Mouse (Mus musculus): Measurements from ENCODE around the gene Parp11. TPM values are rescaled to one million over a fixed set of nuclear protein-coding genes. Genes with fewer than 3 reads are reported as not detected.

The Parp11 gene
- 6.0 and 6.8 TPM in 2 replicates for polyA plus RNA-seq (2012; rRNA removed)

GRCm38 (mm10) chr6:127446436-127446890 is at the start of gene Parp11:
TSS of gene Parp11 (plus strand) at chr6:127446840.
- peak; percentile 90 for TF ChIP-seq CTCF (conservative IDR thresholded peaks at IDR 0.05; ENCODE audit: insufficient read depth, insufficient read length, low read depth, low read length)
- TF ChIP-seq POLR2A (IDR thresholded peaks at IDR 0.05; ENCODE audit: low read depth, low read length) = no peak
- Histone ChIP-seq H3K36me3 (ENCODE audit: control insufficient read depth, insufficient read depth, low read length) (no peaks in the 10 kb centered on the region), H3K4me3 (ENCODE audit: insufficient read depth, low read depth, low read length) (peak within 1 kb of the TSS; percentile 46), H3K27ac (ENCODE audit: insufficient read depth, low read depth, low read length) (peak within 1 kb of the TSS; percentile 55), H3K4me1 (ENCODE audit: control insufficient read depth, insufficient read depth, low read length) (no peaks in the 10 kb centered on the region), H3K27me3 (replicated peaks; ENCODE audit: control insufficient read depth, insufficient read depth, low read length) (no peaks in the 10 kb centered on the region)
- DNase-seq = peak; percentile 74
- 7% methylated on average over 8 of the region's 8 CpGs for WGBS

GRCm38 (mm10) chr6:127398073-127398472 is 48.6 kb upstream of the Parp11 start:
- Histone ChIP-seq H3K4me3 (ENCODE audit: insufficient read depth, low read depth, low read length) (no peak overlapping the region), H3K27me3 (replicated peaks; ENCODE audit: control insufficient read depth, insufficient read depth, low read length) (no peaks in the 10 kb centered on the region), H3K36me3 (ENCODE audit: control insufficient read depth, insufficient read depth, low read length) (no peaks in the 10 kb centered on the region), H3K4me1 (ENCODE audit: control insufficient read depth, insufficient read depth, low read length) (no peaks in the 10 kb centered on the region), H3K27ac (ENCODE audit: insufficient read depth, low read depth, low read length) (no peak overlapping the region)
- TF ChIP-seq CTCF (conservative IDR thresholded peaks at IDR 0.05; ENCODE audit: insufficient read depth, insufficient read length, low read depth, low read length) (no peak), POLR2A (IDR thresholded peaks at IDR 0.05; ENCODE audit: low read depth, low read length) (no peak)
- 25% methylated on average over 2 of the region's 2 CpGs for WGBS
- no peak for DNase-seq

- no peaks in the 10 kb centered on the region for H3K27me3 ChIP-seq (replicated peaks; ENCODE audit: control insufficient read depth, insufficient read depth, low read length)
- WGBS = 41% methylated on average over 3 of the region's 3 CpGs
- no peaks in the 10 kb centered on the region for H3K36me3 ChIP-seq (ENCODE audit: control insufficient read depth, insufficient read depth, low read length)
- no peak overlapping the region for H3K27ac ChIP-seq (ENCODE audit: insufficient read depth, low read depth, low read length)
- TF ChIP-seq CTCF (conservative IDR thresholded peaks at IDR 0.05; ENCODE audit: insufficient read depth, insufficient read length, low read depth, low read length) = no peak
- no peak for TF ChIP-seq POLR2A (IDR thresholded peaks at IDR 0.05; ENCODE audit: low read depth, low read length)
- no peak for DNase-seq
- no peak overlapping the region for H3K4me3 ChIP-seq (ENCODE audit: insufficient read depth, low read depth, low read length)
- H3K4me1 ChIP-seq (ENCODE audit: control insufficient read depth, insufficient read depth, low read length) = no peaks in the 10 kb centered on the region
Observed at GRCm38 (mm10) chr6:127401419-127401818, 45.2 kb upstream of the Parp11 start.

GRCm38 (mm10) chr6:127404070-127404810 is 42.4 kb upstream of the Parp11 start:
- TF ChIP-seq CTCF (conservative IDR thresholded peaks at IDR 0.05; ENCODE audit: insufficient read depth, insufficient read length, low read depth, low read length) (no peak), POLR2A (IDR thresholded peaks at IDR 0.05; ENCODE audit: low read depth, low read length) (no peak)
- Histone ChIP-seq H3K4me3 (ENCODE audit: insufficient read depth, low read depth, low read length) (no peak overlapping the region), H3K27me3 (replicated peaks; ENCODE audit: control insufficient read depth, insufficient read depth, low read length) (no peaks in the 10 kb centered on the region), H3K4me1 (ENCODE audit: control insufficient read depth, insufficient read depth, low read length) (no peaks in the 10 kb centered on the region), H3K36me3 (ENCODE audit: control insufficient read depth, insufficient read depth, low read length) (no peaks in the 10 kb centered on the region), H3K27ac (ENCODE audit: insufficient read depth, low read depth, low read length) (no peak overlapping the region)
- WGBS = 31% methylated on average over 13 of the region's 13 CpGs
- DNase-seq = no peak

DNA sequence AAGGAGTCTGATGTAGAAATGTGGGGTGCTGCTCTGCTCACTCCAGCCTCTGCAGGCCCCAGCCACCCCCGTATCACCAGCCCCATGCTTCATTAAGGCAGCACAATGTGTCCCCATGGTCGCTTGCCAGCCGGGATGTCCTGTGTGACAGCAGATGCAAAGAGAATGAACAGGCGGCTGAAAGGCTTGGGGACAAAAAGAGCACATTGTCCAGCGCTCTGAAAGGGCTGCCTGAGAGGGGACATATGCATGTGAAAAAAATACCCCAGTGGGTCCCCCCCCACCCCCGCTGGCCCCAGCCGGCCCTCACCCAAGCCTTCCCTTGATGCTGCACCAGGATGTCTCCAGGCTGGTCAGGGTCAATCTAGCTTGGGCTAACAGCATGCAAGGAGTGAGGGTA is 41.0 kb upstream of the Parp11 start:
- TF ChIP-seq POLR2A (IDR thresholded peaks at IDR 0.05; ENCODE audit: low read depth, low read length) (no peak), CTCF (conservative IDR thresholded peaks at IDR 0.05; ENCODE audit: insufficient read depth, insufficient read length, low read depth, low read length) (no peak)
- WGBS = 82% methylated on average over 7 of the region's 7 CpGs
- Histone ChIP-seq H3K36me3 (ENCODE audit: control insufficient read depth, insufficient read depth, low read length) (no peaks in the 10 kb centered on the region), H3K4me1 (ENCODE audit: control insufficient read depth, insufficient read depth, low read length) (no peaks in the 10 kb centered on the region), H3K27ac (ENCODE audit: insufficient read depth, low read depth, low read length) (no peak overlapping the region), H3K4me3 (ENCODE audit: insufficient read depth, low read depth, low read length) (no peak overlapping the region), H3K27me3 (replicated peaks; ENCODE audit: control insufficient read depth, insufficient read depth, low read length) (no peaks in the 10 kb centered on the region)
- DNase-seq = no peak

DNA sequence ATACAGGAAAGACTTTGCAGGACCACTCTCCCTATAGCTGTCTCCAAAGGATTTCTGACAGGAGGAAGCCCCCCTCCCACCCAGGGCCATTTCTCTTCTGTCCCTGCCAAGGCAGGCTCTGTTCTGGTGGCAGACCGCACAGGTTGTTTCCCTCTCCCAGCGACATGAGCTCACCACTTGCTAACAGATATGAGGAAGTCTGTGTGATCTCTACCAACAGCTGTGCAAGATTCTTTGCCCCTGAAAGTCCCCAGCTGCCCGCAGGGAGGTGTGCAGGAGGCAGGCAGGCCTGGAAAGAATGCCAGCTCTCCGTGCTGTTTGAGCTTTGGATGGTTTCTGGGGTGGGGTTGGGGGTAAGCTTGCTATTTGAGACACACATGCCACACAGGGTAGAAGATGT is 38.9 kb upstream of the Parp11 start:
- TF ChIP-seq POLR2A (IDR thresholded peaks at IDR 0.05; ENCODE audit: low read depth, low read length) (no peak), CTCF (conservative IDR thresholded peaks at IDR 0.05; ENCODE audit: insufficient read depth, insufficient read length, low read depth, low read length) (no peak)
- H3K27me3 ChIP-seq (replicated peaks; ENCODE audit: control insufficient read depth, insufficient read depth, low read length) = no peaks in the 10 kb centered on the region
- H3K27ac ChIP-seq (ENCODE audit: insufficient read depth, low read depth, low read length) = no peak overlapping the region
- no peaks in the 10 kb centered on the region for H3K36me3 ChIP-seq (ENCODE audit: control insufficient read depth, insufficient read depth, low read length)
- no peaks in the 10 kb centered on the region for H3K4me1 ChIP-seq (ENCODE audit: control insufficient read depth, insufficient read depth, low read length)
- H3K4me3 ChIP-seq (ENCODE audit: insufficient read depth, low read depth, low read length) = no peak overlapping the region
- 30% methylated on average over 4 of the region's 4 CpGs for WGBS
- DNase-seq = no peak

- Histone ChIP-seq H3K36me3 (ENCODE audit: control insufficient read depth, insufficient read depth, low read length) (no peaks in the 10 kb centered on the region), H3K27ac (ENCODE audit: insufficient read depth, low read depth, low read length) (no peak overlapping the region), H3K4me1 (ENCODE audit: control insufficient read depth, insufficient read depth, low read length) (no peaks in the 10 kb centered on the region), H3K27me3 (replicated peaks; ENCODE audit: control insufficient read depth, insufficient read depth, low read length) (no peaks in the 10 kb centered on the region), H3K4me3 (ENCODE audit: insufficient read depth, low read depth, low read length) (no peak overlapping the region)
- no peak for TF ChIP-seq POLR2A (IDR thresholded peaks at IDR 0.05; ENCODE audit: low read depth, low read length)
- no peak for TF ChIP-seq CTCF (conservative IDR thresholded peaks at IDR 0.05; ENCODE audit: insufficient read depth, insufficient read length, low read depth, low read length)
- 54% methylated on average over 12 of the region's 12 CpGs for WGBS
- DNase-seq = no peak
Observed at GRCm38 (mm10) chr6:127417525-127418184, 29.0 kb upstream of the Parp11 start.

Data from kidney, adult 2 months (tissue).